Mouse (Mus musculus) heart, embryonic 14.5 days (tissue): ENCODE measurements around the gene Rasa4. TPM values are rescaled to one million over a fixed set of nuclear protein-coding genes. Genes with fewer than 3 reads are reported as not detected.
A peak's percentile ranks its signal among the peaks of the same experiment; 100 is the strongest.

Source experiments
- ATAC-seq: fragments of 200-750 bp; cut with Nextera tagmentation; 2 replicates; pipeline ENCODE4 v1.8.0; 2017; ENCODE audit warnings: low read depth, moderate TSS enrichment; ENCODE audit not compliant: insufficient number of reproducible peaks, insufficient read depth, low FRiP score
- H3K27ac ChIP-seq, 2 experiments: fragments of 200-500 bp in 1 of 2; fragments of 300-500 bp in 1 of 2; sonication (generic) in 1 of 2; replicated peaks in 1 of 2; 2 replicates each; pipeline ENCODE4 v1.5.1; 2012 to 2014; ENCODE audit warnings: low read depth in 2 of 2, low read length in 2 of 2, control low read depth in 1 of 2, mild to moderate bottlenecking in 1 of 2, mixed read lengths in 1 of 2; ENCODE audit not compliant: control insufficient read depth in 1 of 2, insufficient read depth in 1 of 2
- H3K27me3 ChIP-seq: fragments of 300-500 bp; sonication (generic); 2 replicates; pipeline ENCODE4 v1.6.1; 2014; ENCODE audit warnings: mild to moderate bottlenecking, low read length, control low read depth; ENCODE audit not compliant: control insufficient read depth, insufficient read depth
- H3K36me3 ChIP-seq: fragments of 300-500 bp; sonication (generic); 2 replicates; pipeline ENCODE4 v1.6.1; 2014; ENCODE audit warnings: mild to moderate bottlenecking, control low read depth, low read length, mixed read lengths; ENCODE audit not compliant: control insufficient read depth, insufficient read depth
- H3K4me1 ChIP-seq, 2 experiments: fragments of 200-500 bp in 1 of 2; fragments of 300-500 bp in 1 of 2; sonication (generic) in 1 of 2; 2 replicates each; pipeline ENCODE4 v1.6.1; 2012 to 2014; ENCODE audit warnings: low read length in 2 of 2, control low read depth in 1 of 2, mixed read lengths in 1 of 2; ENCODE audit not compliant: control insufficient read depth in 2 of 2, insufficient read depth in 2 of 2
- H3K4me2 ChIP-seq: fragments of 300-500 bp; sonication (generic); 2 replicates; pipeline ENCODE4 v1.6.1; 2014; ENCODE audit warnings: mild to moderate bottlenecking, low read length
- H3K4me3 ChIP-seq, 2 experiments: fragments of 200-500 bp in 1 of 2; fragments of 300-500 bp in 1 of 2; sonication (generic) in 1 of 2; 2 replicates each; pipeline ENCODE4 v1.5.1; 2012 to 2014; ENCODE audit warnings: low read length in 2 of 2, mild to moderate bottlenecking in 2 of 2, control low read depth in 1 of 2, low read depth in 1 of 2, moderate library complexity in 1 of 2; ENCODE audit not compliant: control insufficient read depth in 1 of 2, insufficient read depth in 1 of 2
- H3K9ac ChIP-seq: fragments of 300-500 bp; sonication (generic); 2 replicates; pipeline ENCODE4 v1.6.1; 2014; ENCODE audit warnings: mild to moderate bottlenecking, low read length
- H3K9me3 ChIP-seq: fragments of 300-500 bp; sonication (generic); 2 replicates; pipeline ENCODE4 v1.6.1; 2016; ENCODE audit warnings: low read length, control low read depth; ENCODE audit not compliant: control insufficient read depth
- WGBS: fragments of 180-500 bp; shearing (Covaris S2); extraction: QIAGEN DNeasy Blood & Tissue Kit; methylation state at CpG from one replicate; pipeline ENCODE4 v1.1.7; 2014; 5-methylcytosine and 5-hydroxymethylcytosine counted together
- polyA plus RNA-seq: library from polyadenylated mRNA; unstranded; fragments of >200 nt; fragmentation: Nextera tagmentation; extraction: Ambion mirVana; gene quantifications from 2 replicates; pipeline ENCODE4 v1.2.1, GENCODE M21; 2014

Rasa4 gene
- 1.3 and 1.8 TPM in 2 replicates for polyA plus RNA-seq

DNA sequence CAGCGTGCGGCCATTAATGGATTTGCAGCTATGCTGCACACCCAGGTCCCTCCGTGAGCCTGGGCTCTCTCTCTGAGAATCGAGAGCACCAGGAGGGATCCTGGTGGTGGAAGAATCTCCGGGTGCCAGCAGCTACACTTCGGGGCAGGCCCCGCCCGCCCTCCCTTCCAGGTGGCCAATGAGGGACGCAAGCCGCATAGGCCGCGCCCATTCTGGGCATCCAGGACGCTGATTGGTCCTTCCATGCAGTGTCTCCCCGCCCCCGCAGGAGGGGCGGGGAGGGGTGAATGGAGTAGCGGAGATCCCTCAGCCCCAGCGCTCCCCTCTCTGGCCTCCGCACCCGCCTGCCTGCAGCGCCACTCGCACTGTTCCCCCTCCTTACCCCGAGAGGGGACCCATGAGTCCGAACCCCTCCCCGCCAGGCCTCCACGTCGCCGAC is at the start of gene Rasa4:
Gene Rasa4, plus strand, starts transcription at position 248 of the 439 bp plus-strand sequence.
- under 1% methylated on average over 28 of the region's 28 CpGs for WGBS
- Histone ChIP-seq H3K27me3 (peaks cover 22% of the 10 kb centered on the region), H3K36me3 (no peaks in the 10 kb centered on the region), H3K9ac (peak within 1 kb of the TSS; percentile 73), H3K27ac (no peak within 1 kb of the TSS), H3K9me3 (no peaks in the 10 kb centered on the region), H3K4me3 (peak within 1 kb of the TSS; percentile 61 to 63), H3K4me2 (peak within 1 kb of the TSS; percentile 99), H3K4me1 (peaks cover 5 to 7% of the 10 kb centered on the region in 2 experiments; a peak in 3 of 4 replicates)
- peak; percentile 97 for ATAC-seq

- Histone ChIP-seq H3K4me1 (peaks cover 0 to 4% of the 10 kb centered on the region in 2 experiments; a peak in 1 of 4 replicates), H3K27ac (no peak overlapping the region), H3K4me2 (no peak overlapping the region), H3K27me3 (no peaks in the 10 kb centered on the region), H3K4me3 (no peak overlapping the region), H3K9ac (no peak overlapping the region), H3K36me3 (peaks cover 33% of the 10 kb centered on the region), H3K9me3 (no peaks in the 10 kb centered on the region)
- 83% methylated on average over 4 of the region's 4 CpGs for WGBS
- no peak for ATAC-seq
Measured at GRCm38 (mm10) chr5:136034868-136035267, 48.8 kb upstream of the Rasa4 start.

- Histone ChIP-seq H3K27ac (no peak overlapping the region), H3K27me3 (no peaks in the 10 kb centered on the region), H3K36me3 (peaks cover 29% of the 10 kb centered on the region), H3K9ac (no peak overlapping the region), H3K4me1 (peaks cover 0 to 6% of the 10 kb centered on the region in 2 experiments; a peak in 2 of 4 replicates), H3K9me3 (no peaks in the 10 kb centered on the region), H3K4me2 (no peak overlapping the region), H3K4me3 (no peak overlapping the region)
- 85% methylated on average over 1 of the region's 1 CpGs for WGBS
- no peak for ATAC-seq
Measured at GRCm38 (mm10) chr5:136035285-136035684, 48.4 kb upstream of the Rasa4 start.

- H3K27me3 ChIP-seq, result no peaks in the 10 kb centered on the region
- H3K36me3 ChIP-seq, result peaks cover 15% of the 10 kb centered on the region
- H3K9me3 ChIP-seq, result no peaks in the 10 kb centered on the region
- peaks cover 0 to 6% of the 10 kb centered on the region in 2 experiments; a peak in 2 of 4 replicates for H3K4me1 ChIP-seq
- H3K27ac ChIP-seq, result no peak overlapping the region
- H3K4me2 ChIP-seq, result no peak overlapping the region
- H3K9ac ChIP-seq, result no peak overlapping the region
- H3K4me3 ChIP-seq, result no peak overlapping the region
- WGBS, result 100% methylated on average over 1 of the region's 1 CpGs
- ATAC-seq, result no peak
Measured at GRCm38 (mm10) chr5:136036667-136037066, 47.0 kb upstream of the Rasa4 start.

- peaks cover 0 to 6% of the 10 kb centered on the region in 2 experiments; a peak in 2 of 4 replicates for H3K4me1 ChIP-seq
- peak; percentile 28; the same call in 1 of the 2 replicates for ATAC-seq
- H3K9me3 ChIP-seq, result no peaks in the 10 kb centered on the region
- peak within 1 kb of the TSS in 1 of 2 experiments; percentile 18; a peak in 1 of 4 replicates for H3K27ac ChIP-seq
- H3K27me3 ChIP-seq, result no peaks in the 10 kb centered on the region
- H3K36me3 ChIP-seq, result no peaks in the 10 kb centered on the region
- no peak within 1 kb of the TSS for H3K9ac ChIP-seq
- WGBS, result 42% methylated on average over 17 of the region's 17 CpGs
- H3K4me3 ChIP-seq, result peak within 1 kb of the TSS in 1 of 2 experiments; percentile 12; a peak in 2 of 4 replicates
- no peak within 1 kb of the TSS for H3K4me2 ChIP-seq
Measured at GRCm38 (mm10) chr5:136038258-136039214, 45.2 kb upstream of the Rasa4 start, which contains the start of gene Upk3b. Gene Upk3b (plus strand): TSS chr5:136038496.

DNA sequence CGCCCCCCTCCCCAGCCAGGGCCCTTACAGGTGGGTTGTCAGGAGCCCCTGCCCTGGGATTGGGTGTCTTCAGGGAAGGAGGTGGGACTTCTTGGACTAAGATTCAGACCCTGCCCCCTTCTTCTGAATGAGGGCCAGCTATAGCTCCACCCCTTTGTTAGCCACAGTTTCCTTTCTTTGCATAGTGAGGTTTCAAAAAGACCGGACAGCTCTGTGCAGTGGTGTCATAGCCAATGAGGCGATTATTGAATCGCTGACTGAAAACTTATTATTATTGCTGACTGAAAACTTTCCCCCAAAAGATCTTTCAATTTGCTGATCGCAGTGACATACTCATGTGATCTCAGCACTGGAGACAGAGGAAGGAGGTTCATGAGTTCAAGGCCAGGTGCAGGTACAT is 43.5 kb upstream of the Rasa4 start:
- peak overlapping the region; percentile 4 to 5; a peak in 1 of 4 replicates for H3K4me3 ChIP-seq
- 53% methylated on average over 5 of the region's 5 CpGs for WGBS

GRCm38 (mm10) chr5:136041260-136041659 is 42.5 kb upstream of the Rasa4 start:
- Histone ChIP-seq H3K9ac (no peak overlapping the region), H3K36me3 (no peaks in the 10 kb centered on the region), H3K4me2 (no peak overlapping the region), H3K9me3 (no peaks in the 10 kb centered on the region), H3K27me3 (no peaks in the 10 kb centered on the region), H3K4me1 (peaks cover 0 to 6% of the 10 kb centered on the region in 2 experiments; a peak in 2 of 4 replicates), H3K4me3 (no peak overlapping the region), H3K27ac (no peak overlapping the region)
- ATAC-seq, result no peak
- 35% methylated on average over 2 of the region's 2 CpGs for WGBS

More for the DNA sequence above, 43.5 kb upstream of the Rasa4 start:
- peaks cover 0 to 6% of the 10 kb centered on the region in 2 experiments; a peak in 2 of 4 replicates for H3K4me1 ChIP-seq
- H3K9ac ChIP-seq, result no peak overlapping the region
- no peak for ATAC-seq
- no peak overlapping the region for H3K27ac ChIP-seq
- H3K4me2 ChIP-seq, result peak overlapping the region; percentile 30
- H3K27me3 ChIP-seq, result no peaks in the 10 kb centered on the region
- H3K9me3 ChIP-seq, result no peaks in the 10 kb centered on the region
- H3K36me3 ChIP-seq, result no peaks in the 10 kb centered on the region
